Mouse (Mus musculus) CH12.LX (cell line): Measurements from ENCODE around the gene Spout1.

Source experiments
- CHD1 ChIP-seq: IDR thresholded peaks from 2 replicates; pipeline ENCODE4 v1.6.1; 2012; ENCODE audit warnings: low read depth, low read length, improper control_type of control experiment, inconsistent platforms
- CTCF ChIP-seq, 2 experiments: IDR thresholded peaks in 1 of 2; conservative IDR thresholded peaks in 1 of 2; 2 replicates each; pipeline ENCODE4 v1.5.1; 2011 to 2012; ENCODE audit warnings: low read depth in 2 of 2, low read length in 2 of 2, improper control_type of control experiment in 1 of 2, inconsistent platforms in 1 of 2, mild to moderate bottlenecking in 1 of 2, moderate library complexity in 1 of 2
- ELF1 ChIP-seq: IDR thresholded peaks from 2 replicates; pipeline ENCODE4 v1.6.1; 2014; ENCODE audit warnings: low read depth, mild to moderate bottlenecking, inconsistent platforms, low read length, improper control_type of control experiment
- EP300 ChIP-seq: IDR thresholded peaks from 2 replicates; pipeline ENCODE4 v1.6.1; 2011; ENCODE audit warnings: low read length, improper control_type of control experiment
- HCFC1 ChIP-seq: IDR thresholded peaks from 2 replicates; pipeline ENCODE4 v1.6.1; 2012; ENCODE audit warnings: low read depth, mild to moderate bottlenecking, inconsistent platforms, low read length, improper control_type of control experiment
- JUND ChIP-seq: conservative IDR thresholded peaks from 2 replicates; pipeline ENCODE4 v1.6.1; 2011; ENCODE audit warnings: low read depth, low read length, improper control_type of control experiment
- MAX ChIP-seq: IDR thresholded peaks from 2 replicates; pipeline ENCODE4 v1.6.1; 2011; ENCODE audit warnings: low read length, improper control_type of control experiment
- MXI1 ChIP-seq: IDR thresholded peaks from 2 replicates; pipeline ENCODE4 v1.6.1; 2011; ENCODE audit warnings: mild to moderate bottlenecking, low read depth, low read length, improper control_type of control experiment
- PAX5 ChIP-seq: IDR thresholded peaks from 2 replicates; pipeline ENCODE4 v1.6.1; 2012; ENCODE audit warnings: low read length, inconsistent platforms, mixed read lengths
- POLR2A ChIP-seq: IDR thresholded peaks from 2 replicates; pipeline ENCODE4 v1.6.1; 2011; ENCODE audit warnings: low read depth, mild to moderate bottlenecking, improper control_type of control experiment, low read length
- POLR2AphosphoS2 ChIP-seq: IDR thresholded peaks from 2 replicates; pipeline ENCODE4 v1.6.1; 2011; ENCODE audit warnings: low read depth, low read length, improper control_type of control experiment
- RCOR1 ChIP-seq: conservative IDR thresholded peaks from 2 replicates; pipeline ENCODE4 v1.6.1; 2012; ENCODE audit warnings: low read depth, mild to moderate bottlenecking, inconsistent platforms, low read length, improper control_type of control experiment
- USF1 ChIP-seq: IDR thresholded peaks from 2 replicates; pipeline ENCODE4 v1.6.1; 2014; ENCODE audit warnings: low read depth, mild to moderate bottlenecking, inconsistent platforms, low read length, improper control_type of control experiment
- ZC3H11A ChIP-seq: IDR thresholded peaks from 2 replicates; pipeline ENCODE4 v1.6.1; 2012; ENCODE audit warnings: low read depth, mild to moderate bottlenecking, inconsistent platforms, low read length, improper control_type of control experiment

DNA sequence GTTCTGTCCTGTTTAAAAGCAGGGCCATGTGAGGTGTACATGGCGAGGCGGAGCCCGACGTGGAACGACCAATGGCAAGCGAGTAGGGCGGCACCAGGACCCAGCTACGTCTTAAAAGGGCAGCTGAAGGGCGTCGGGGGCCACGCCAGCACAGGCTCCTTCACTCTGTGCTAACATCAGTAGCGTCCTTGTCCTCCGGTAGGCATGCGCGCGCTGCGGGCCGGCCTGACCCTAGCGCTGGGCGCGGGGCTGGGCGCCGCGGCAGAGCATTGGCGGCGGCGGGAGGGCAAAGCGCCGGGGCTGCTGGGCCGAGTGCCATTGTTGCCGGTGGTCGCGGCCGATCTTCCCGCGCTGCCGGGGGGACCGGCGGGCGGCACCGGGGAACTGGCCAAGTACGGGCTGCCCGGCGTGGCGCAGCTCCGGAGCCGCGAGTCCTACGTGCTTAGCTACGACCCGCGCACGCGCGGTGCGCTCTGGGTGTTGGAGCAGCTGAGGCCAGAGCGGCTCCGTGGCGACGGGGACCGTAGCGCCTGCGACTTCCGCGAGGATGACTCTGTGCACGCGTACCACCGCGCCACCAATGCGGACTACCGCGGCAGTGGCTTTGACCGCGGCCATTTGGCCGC lies 6.8 kb downstream of the Spout1 start, which contains the start of gene Endog:
- TF ChIP-seq CTCF (conservative IDR thresholded peaks at IDR 0.05 in 1 of 2, IDR thresholded peaks at IDR 0.05 in 1 of 2; ENCODE audit: low read depth in 2 of 2, low read length in 2 of 2) (no peak), POLR2AphosphoS2 (no peak; the same call in 1 of the 2 replicates), HCFC1 (no peak), EP300 (no peak), POLR2A (peak; percentile 76), USF1 (no peak), PAX5 (no peak), ELF1 (no peak), RCOR1 (no peak), MXI1 (no peak), MAX (0 out of 2 replicates have a peak, but pooled peaks have one; percentile 21), CHD1 (no peak), JUND (no peak), ZC3H11A (no peak)
